Mouse (Mus musculus) kidney, embryonic 14.5 days (tissue): ENCODE measurements around the gene Thbs1. TPM values are rescaled to one million over a fixed set of nuclear protein-coding genes. Genes with fewer than 3 reads are reported as not detected.

Experiments
- ATAC-seq: fragments of 200-750 bp; cut with Nextera tagmentation; 2 replicates; pipeline ENCODE4 v1.8.0; 2017; ENCODE audit warnings: moderate number of reproducible peaks, mild to moderate bottlenecking, moderate TSS enrichment, moderate library complexity; ENCODE audit not compliant: low FRiP score, low TSS enrichment
- H3K27ac ChIP-seq: fragments of 300-500 bp; sonication (generic); 2 replicates; pipeline ENCODE4 v1.5.1; 2014; ENCODE audit warnings: low read depth, mild to moderate bottlenecking, low read length, moderate library complexity, mixed read lengths
- H3K27me3 ChIP-seq: fragments of 300-500 bp; sonication (generic); 2 replicates; pipeline ENCODE4 v1.6.1; 2014; ENCODE audit warnings: mild to moderate bottlenecking, low read length; ENCODE audit not compliant: control insufficient read depth, insufficient read depth
- H3K36me3 ChIP-seq: fragments of 300-500 bp; sonication (generic); 2 replicates; pipeline ENCODE4 v1.6.1; 2014; ENCODE audit warnings: low read length, mixed read lengths; ENCODE audit not compliant: control insufficient read depth, insufficient read depth
- H3K4me1 ChIP-seq: fragments of 300-500 bp; sonication (generic); 2 replicates; pipeline ENCODE4 v1.6.1; 2014; ENCODE audit warnings: low read length, mixed read lengths; ENCODE audit not compliant: control insufficient read depth, insufficient read depth
- H3K4me2 ChIP-seq: fragments of 300-500 bp; sonication (generic); replicated peaks from 2 replicates; pipeline ENCODE4 v1.6.1; 2014; ENCODE audit warnings: low read depth, mild to moderate bottlenecking, low read length
- H3K4me3 ChIP-seq: fragments of 300-500 bp; sonication (generic); 2 replicates; pipeline ENCODE4 v1.5.1; 2014; ENCODE audit warnings: mild to moderate bottlenecking, low read length
- H3K9ac ChIP-seq: fragments of 300-500 bp; sonication (generic); 2 replicates; pipeline ENCODE4 v1.6.1; 2014; ENCODE audit warnings: low read depth, mild to moderate bottlenecking, low read length, moderate library complexity
- H3K9me3 ChIP-seq: fragments of 300-500 bp; sonication (generic); 2 replicates; pipeline ENCODE4 v1.6.1; 2016; ENCODE audit warnings: low read length; ENCODE audit not compliant: control insufficient read depth
- WGBS: fragments of 180-500 bp; shearing (Covaris S2); extraction: QIAGEN DNeasy Blood & Tissue Kit; methylation state at CpG from one replicate; pipeline ENCODE4 v1.1.7; 2014; 5-methylcytosine and 5-hydroxymethylcytosine counted together
- polyA plus RNA-seq: library from polyadenylated mRNA; unstranded; fragments of >200 nt; fragmentation: Nextera tagmentation; extraction: Ambion mirVana; gene quantifications from 2 replicates; pipeline ENCODE4 v1.2.1, GENCODE M21; 2014

The Thbs1 gene
- polyA plus RNA-seq, 1 experiment from 2014 or later: 23.8 TPM

- no peak for ATAC-seq
- Histone ChIP-seq H3K27ac (no peak overlapping the region), H3K9me3 (no peaks in the 10 kb centered on the region), H3K4me3 (no peak overlapping the region), H3K27me3 (no peaks in the 10 kb centered on the region), H3K36me3 (no peaks in the 10 kb centered on the region), H3K9ac (no peak overlapping the region), H3K4me1 (no peaks in the 10 kb centered on the region), H3K4me2 (no peak overlapping the region)
- 72% methylated on average over 4 of the region's 4 CpGs for WGBS
Measured at GRCm38 (mm10) chr2:118148321-118149142, 36.9 kb downstream of the Thbs1 start.

- no peak overlapping the region for H3K9ac ChIP-seq
- no peaks in the 10 kb centered on the region for H3K27me3 ChIP-seq
- H3K27ac ChIP-seq: no peak overlapping the region
- no peaks in the 10 kb centered on the region for H3K4me1 ChIP-seq
- 68% methylated on average over 12 of the region's 12 CpGs for WGBS
- H3K4me2 ChIP-seq: no peak overlapping the region
- H3K9me3 ChIP-seq: no peaks in the 10 kb centered on the region
- ATAC-seq: no peak
- H3K36me3 ChIP-seq: no peaks in the 10 kb centered on the region
- H3K4me3 ChIP-seq: no peak overlapping the region
Measured at GRCm38 (mm10) chr2:118149855-118150563, 38.3 kb downstream of the Thbs1 start.

GRCm38 (mm10) chr2:118158095-118158494, 46.4 kb downstream of the Thbs1 start:
- Histone ChIP-seq H3K36me3 (no peaks in the 10 kb centered on the region), H3K4me1 (peaks cover 12% of the 10 kb centered on the region; the same call in 1 of the 2 replicates), H3K27ac (no peak overlapping the region), H3K4me2 (no peak overlapping the region), H3K4me3 (no peak overlapping the region), H3K9me3 (no peaks in the 10 kb centered on the region), H3K27me3 (no peaks in the 10 kb centered on the region), H3K9ac (no peak overlapping the region)
- ATAC-seq: no peak
- 73% methylated on average over 3 of the region's 3 CpGs for WGBS

GRCm38 (mm10) chr2:118159126-118159525, 47.5 kb downstream of the Thbs1 start:
- ATAC-seq: no peak
- no peak overlapping the region for H3K27ac ChIP-seq
- no peak overlapping the region for H3K4me3 ChIP-seq
- no peak overlapping the region for H3K4me2 ChIP-seq
- H3K27me3 ChIP-seq: no peaks in the 10 kb centered on the region
- 70% methylated on average over 6 of the region's 6 CpGs for WGBS
- peaks cover 12% of the 10 kb centered on the region; the same call in 1 of the 2 replicates for H3K4me1 ChIP-seq
- H3K36me3 ChIP-seq: no peaks in the 10 kb centered on the region
- H3K9me3 ChIP-seq: no peaks in the 10 kb centered on the region
- H3K9ac ChIP-seq: no peak overlapping the region

GRCm38 (mm10) chr2:118160547-118160946, 48.9 kb downstream of the Thbs1 start:
- Histone ChIP-seq H3K9ac (no peak overlapping the region), H3K27me3 (no peaks in the 10 kb centered on the region), H3K27ac (peak overlapping the region; percentile 18; the same call in 1 of the 2 replicates), H3K4me2 (no peak overlapping the region), H3K4me1 (peaks cover 12% of the 10 kb centered on the region; the same call in 1 of the 2 replicates), H3K4me3 (no peak overlapping the region), H3K36me3 (no peaks in the 10 kb centered on the region), H3K9me3 (no peaks in the 10 kb centered on the region)
- 22% methylated on average over 6 of the region's 6 CpGs for WGBS
- peak; percentile 56; the same call in 1 of the 2 replicates for ATAC-seq

- no peak overlapping the region for H3K4me2 ChIP-seq
- ATAC-seq: no peak
- H3K27me3 ChIP-seq: no peaks in the 10 kb centered on the region
- no peaks in the 10 kb centered on the region for H3K36me3 ChIP-seq
- no peak overlapping the region for H3K4me3 ChIP-seq
- no peak overlapping the region for H3K9ac ChIP-seq
- WGBS: 89% methylated on average over 2 of the region's 2 CpGs
- no peaks in the 10 kb centered on the region for H3K9me3 ChIP-seq
- peak overlapping the region; percentile 18; the same call in 1 of the 2 replicates for H3K27ac ChIP-seq
- peaks cover 12% of the 10 kb centered on the region; the same call in 1 of the 2 replicates for H3K4me1 ChIP-seq
Measured at GRCm38 (mm10) chr2:118160991-118161390, 49.3 kb downstream of the Thbs1 start.

GRCm38 (mm10) chr2:118162486-118162885, 50.8 kb downstream of the Thbs1 start:
- ATAC-seq: peak; percentile 70; the same call in 1 of the 2 replicates
- H3K27ac ChIP-seq: no peak overlapping the region
- WGBS: 21% methylated on average over 5 of the region's 5 CpGs
- no peaks in the 10 kb centered on the region for H3K36me3 ChIP-seq
- no peak overlapping the region for H3K4me3 ChIP-seq
- H3K27me3 ChIP-seq: no peaks in the 10 kb centered on the region
- no peak overlapping the region for H3K9ac ChIP-seq
- H3K4me1 ChIP-seq: peaks cover 13% of the 10 kb centered on the region; the same call in 1 of the 2 replicates
- no peaks in the 10 kb centered on the region for H3K9me3 ChIP-seq
- H3K4me2 ChIP-seq: no peak overlapping the region

- Histone ChIP-seq H3K27ac (no peak overlapping the region), H3K36me3 (no peaks in the 10 kb centered on the region), H3K4me2 (no peak overlapping the region), H3K4me1 (peaks cover 14% of the 10 kb centered on the region; the same call in 1 of the 2 replicates), H3K4me3 (no peak overlapping the region), H3K9ac (no peak overlapping the region), H3K27me3 (no peaks in the 10 kb centered on the region), H3K9me3 (no peaks in the 10 kb centered on the region)
- 35% methylated on average over 6 of the region's 6 CpGs for WGBS
- ATAC-seq: no peak
Measured at GRCm38 (mm10) chr2:118164137-118164536, 52.5 kb downstream of the Thbs1 start.

GRCm38 (mm10) chr2:118165691-118166090, 54.0 kb downstream of the Thbs1 start:
- no peak overlapping the region for H3K9ac ChIP-seq
- H3K27me3 ChIP-seq: no peaks in the 10 kb centered on the region
- H3K27ac ChIP-seq: no peak overlapping the region
- no peaks in the 10 kb centered on the region for H3K36me3 ChIP-seq
- peaks cover 10% of the 10 kb centered on the region; the same call in 1 of the 2 replicates for H3K4me1 ChIP-seq
- H3K4me3 ChIP-seq: no peak overlapping the region
- H3K9me3 ChIP-seq: peaks cover 4% of the 10 kb centered on the region; the same call in 1 of the 2 replicates
- 85% methylated on average over 2 of the region's 2 CpGs for WGBS
- H3K4me2 ChIP-seq: no peak overlapping the region
- ATAC-seq: no peak
